Mouse (Mus musculus) retina, adult 2 months (tissue): ENCODE measurements around the gene Ppp1r16b.
"Not testable (repeated sequence)": the region's sequence is repeated elsewhere in the genome, so short reads cannot be mapped to it uniquely, and the experiment has no call there.

ENCODE experiments used
- DNase-seq: peaks from one replicate; pipeline ENCODE4 v3.0.0-alpha.2; 2012; ENCODE audit warnings: low read depth, low spot score

The Ppp1r16b gene

DNA sequence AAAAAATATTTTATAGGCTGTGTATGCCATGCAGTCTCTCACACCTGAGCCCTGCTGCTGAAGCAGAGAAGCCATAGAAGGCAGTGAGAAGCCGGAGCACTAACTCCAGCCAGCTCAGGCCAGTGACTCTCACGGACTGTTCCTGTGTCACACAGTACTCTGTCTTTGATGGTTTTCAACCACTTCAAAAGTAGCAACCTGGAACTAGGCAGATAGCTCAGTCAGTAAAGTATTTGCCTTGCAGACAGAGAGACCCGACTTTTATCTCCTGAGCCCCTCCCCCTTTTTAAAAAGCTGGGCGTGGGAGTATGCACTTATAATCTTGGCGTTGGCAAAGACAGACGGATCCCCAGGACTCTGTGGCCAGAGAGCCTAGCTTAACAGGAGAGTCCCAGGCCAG lies 58.6 kb downstream of the Ppp1r16b start:
- no peak for DNase-seq

DNA sequence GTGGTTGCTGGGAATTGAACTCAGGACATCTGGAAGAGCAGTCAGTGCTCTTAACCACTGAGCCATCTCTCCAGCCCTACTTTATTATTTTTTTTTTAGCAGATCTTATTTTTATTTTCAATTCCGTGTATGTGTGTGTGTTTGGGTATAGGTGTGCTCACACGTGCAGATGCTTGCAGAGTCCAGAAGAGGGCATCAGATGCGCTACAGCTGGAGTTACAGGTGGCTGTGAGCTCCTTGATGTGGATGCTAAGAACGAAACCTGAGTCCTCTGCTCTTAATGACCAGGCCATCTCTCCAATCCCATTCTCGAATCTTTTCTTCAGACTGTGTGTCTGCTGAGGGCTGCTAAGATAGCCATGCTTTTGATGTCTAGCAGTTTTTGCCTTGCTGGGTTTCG lies 61.1 kb downstream of the Ppp1r16b start:
- DNase-seq = no peak

GRCm38 (mm10) chr2:158728061-158728815 lies 63.0 kb downstream of the Ppp1r16b start:
- DNase-seq = no peak

DNA sequence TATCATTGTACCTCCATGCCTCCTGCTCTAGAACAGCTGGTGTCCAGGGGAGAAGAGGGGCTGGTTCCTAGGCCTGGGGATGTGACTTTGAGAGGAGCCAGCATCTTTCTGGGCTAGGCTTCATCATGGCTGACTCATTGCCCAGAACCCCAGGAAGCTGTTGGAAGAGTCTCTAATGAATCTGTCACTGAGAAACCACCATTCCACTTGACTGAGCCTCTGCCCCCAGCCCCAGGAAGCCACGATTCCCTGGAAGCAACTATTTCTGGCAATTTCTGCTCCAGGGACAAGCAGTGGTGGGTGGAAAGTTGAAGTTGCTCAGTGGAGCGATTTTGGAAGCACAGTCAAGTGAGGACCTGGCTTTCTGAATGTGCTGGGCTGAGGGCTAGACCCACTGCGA lies 65.7 kb downstream of the Ppp1r16b start:
- DNase-seq = no peak

GRCm38 (mm10) chr2:158732521-158732920 lies 67.3 kb downstream of the Ppp1r16b start:
- no peak for DNase-seq

DNA sequence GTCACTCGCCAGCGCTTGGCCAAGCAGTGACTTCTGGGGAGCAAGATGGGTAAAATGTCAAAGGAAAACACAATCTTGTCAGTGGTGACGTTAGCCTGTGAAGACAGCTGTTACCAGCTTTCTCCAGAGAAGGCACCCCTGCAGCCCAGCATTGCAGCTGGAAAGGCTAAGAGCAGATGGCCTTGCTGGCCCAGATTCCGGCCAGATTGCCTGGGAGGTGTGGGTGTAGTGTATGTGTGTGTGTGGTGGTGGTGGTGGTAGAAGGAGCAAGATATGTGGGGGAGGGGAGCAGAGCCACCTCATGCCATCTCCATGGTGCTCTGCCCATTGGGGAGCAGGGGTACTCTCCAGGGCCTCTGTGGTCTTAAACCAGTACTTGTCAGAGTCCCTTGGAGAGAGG lies 67.9 kb downstream of the Ppp1r16b start:
- no peak for DNase-seq

DNA sequence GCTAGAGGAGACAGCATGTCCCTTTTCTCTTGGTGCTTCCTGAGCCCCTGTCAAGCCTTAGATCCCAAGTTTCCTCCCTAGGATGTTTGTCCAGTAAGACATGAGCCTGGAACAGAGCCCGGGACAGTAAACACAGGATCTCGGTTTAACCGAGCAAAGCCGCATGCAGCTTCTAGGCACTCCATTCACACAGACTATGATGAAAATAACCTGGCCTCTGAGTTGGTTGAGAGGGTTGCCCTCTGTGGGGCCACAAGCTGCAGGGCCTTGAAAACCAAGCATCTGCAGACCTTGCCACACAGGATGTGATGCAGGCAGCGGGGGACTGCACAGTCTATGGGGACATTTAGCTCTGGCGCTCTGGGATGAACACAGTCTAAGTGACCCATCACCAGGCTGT lies 68.7 kb downstream of the Ppp1r16b start:
- no peak for DNase-seq

GRCm38 (mm10) chr2:158734500-158735152 lies 69.4 kb downstream of the Ppp1r16b start:
- no peak for DNase-seq

GRCm38 (mm10) chr2:158735340-158735739 lies 70.1 kb downstream of the Ppp1r16b start:
- no peak for DNase-seq

DNA sequence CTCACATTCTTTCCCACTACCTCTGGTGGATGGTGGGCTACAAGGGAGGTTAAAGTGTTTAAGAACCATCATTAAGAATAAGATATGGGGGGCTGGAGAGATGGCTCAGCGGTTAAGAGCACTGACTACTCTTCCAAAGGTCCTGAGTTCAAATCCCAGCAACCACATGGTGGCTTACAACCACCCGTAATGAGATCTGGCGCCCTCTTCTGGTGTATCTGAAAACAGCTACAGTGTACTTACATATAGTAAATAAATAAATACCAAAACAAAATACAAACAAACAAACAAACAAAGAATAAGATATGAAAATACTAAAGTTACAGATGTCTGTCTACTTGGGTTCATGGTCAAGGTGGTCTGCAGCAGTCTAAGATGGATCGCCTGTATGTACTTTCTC lies 71.0 kb downstream of the Ppp1r16b start:
- DNase-seq = not testable (repeated sequence)

DNA sequence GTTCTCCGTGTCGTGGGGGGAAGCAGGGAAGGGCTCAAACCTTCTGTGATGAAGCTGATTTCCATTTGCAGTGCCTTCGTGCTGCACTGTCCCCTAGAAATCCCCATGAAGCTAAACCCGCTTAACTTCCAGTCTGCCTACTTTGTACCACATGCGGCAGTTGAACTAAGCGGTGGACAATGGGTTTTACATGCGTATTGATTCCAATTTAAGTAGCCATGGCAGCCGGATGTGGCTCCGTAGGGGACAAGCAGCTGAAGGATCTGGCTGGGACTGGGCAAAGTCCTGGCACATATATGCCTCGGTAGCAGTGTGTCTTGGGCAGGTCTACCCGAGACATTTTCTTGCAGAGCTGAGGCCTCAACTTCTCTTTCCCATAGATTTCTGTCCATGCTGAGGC lies 73.4 kb downstream of the Ppp1r16b start:
- DNase-seq = no peak

DNA sequence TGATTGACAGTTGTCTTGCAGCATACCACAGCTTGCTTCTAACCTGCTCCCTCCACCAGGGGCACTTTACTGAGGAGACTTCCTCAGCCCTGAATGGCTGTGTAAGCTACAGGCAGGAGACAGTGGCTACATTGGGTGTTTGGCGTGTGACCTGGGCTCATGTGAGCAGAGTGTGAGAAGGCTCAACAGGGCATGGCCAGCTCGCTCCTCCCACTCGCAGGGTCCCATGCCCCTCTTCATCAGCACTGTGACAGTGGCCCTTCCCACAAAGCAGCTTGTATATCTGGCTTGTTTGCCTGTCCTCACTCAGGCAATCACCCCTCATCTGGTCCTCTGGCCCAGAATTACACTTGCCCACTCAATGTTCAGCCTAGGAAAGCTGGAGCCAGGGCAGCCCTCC lies 73.9 kb downstream of the Ppp1r16b start:
- DNase-seq = no peak

GRCm38 (mm10) chr2:158741011-158741501 lies 75.9 kb downstream of the Ppp1r16b start:
- DNase-seq = no peak

- DNase-seq = no peak
Measured at GRCm38 (mm10) chr2:158742431-158742830, 77.2 kb downstream of the Ppp1r16b start.

DNA sequence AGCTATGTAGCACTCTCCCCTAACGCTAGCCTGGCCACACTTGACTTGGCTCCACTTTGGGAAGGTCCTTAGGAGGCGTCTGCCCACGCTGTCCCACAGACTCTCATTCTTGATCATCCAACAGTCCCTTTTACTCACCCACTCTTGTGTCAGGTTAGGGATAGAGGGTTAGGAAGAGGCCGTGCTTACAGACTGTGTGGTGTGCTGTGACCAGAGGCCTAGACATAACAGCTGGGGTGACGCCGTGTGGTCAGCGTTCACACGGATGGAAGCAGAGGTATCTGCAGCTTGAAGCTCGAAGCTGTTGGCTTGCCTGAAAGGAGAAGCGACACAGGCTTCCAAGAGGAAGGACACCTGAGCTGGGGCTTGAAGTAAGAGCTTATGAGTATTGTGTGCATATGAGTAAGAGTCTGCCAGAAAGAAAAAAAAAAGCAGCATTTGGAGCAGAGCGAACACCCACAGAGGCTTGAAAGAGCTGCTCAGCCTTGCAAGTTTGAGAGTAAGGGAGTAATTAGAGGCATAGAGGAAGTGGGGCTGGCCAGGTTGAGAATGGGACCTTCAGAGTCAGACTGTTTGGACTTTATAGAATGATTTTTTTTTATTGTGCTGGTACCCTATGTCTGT lies 78.4 kb downstream of the Ppp1r16b start:
- DNase-seq = no peak

DNA sequence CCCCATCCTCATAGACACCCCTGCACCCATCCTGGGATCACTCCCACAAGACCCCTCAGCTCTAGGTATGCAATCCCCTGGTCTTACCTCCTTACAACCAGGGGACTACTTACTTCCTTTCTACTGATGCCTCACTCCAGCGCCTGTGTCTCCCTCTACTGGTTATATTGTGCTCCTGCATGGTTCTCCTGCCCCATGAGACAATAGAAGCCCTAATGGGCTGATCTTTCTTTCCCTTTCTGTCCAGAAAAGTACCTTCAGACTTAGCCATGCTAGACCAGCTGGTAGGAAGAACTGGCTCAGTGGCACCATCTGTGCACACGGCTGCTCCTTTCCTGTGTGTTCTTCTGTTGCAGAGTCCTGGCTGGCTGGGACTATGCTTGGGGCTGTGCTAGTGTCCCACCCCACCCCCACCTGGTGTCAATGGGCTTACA lies 79.9 kb downstream of the Ppp1r16b start:
- DNase-seq = no peak

- no peak for DNase-seq
Measured at GRCm38 (mm10) chr2:158746164-158746563, 81.0 kb downstream of the Ppp1r16b start.

DNA sequence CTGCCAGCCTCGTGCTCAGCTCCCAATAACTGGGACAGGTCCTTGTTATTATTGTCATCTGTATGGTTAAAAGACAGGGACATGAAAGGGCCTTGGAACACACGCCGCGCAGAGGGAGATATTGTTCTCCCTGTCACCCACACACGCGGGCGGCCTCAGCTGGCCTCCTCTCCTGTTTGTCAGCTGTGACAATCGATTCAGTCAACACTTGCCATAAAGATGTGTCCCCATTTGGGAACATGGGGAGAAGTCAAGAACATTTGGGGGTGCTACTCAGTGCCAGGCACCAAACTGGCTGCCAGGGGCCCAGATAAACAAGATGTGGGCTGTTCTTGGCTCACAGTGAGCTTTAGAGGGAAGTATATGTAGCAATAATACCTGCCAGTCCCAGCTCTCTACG lies 84.2 kb downstream of the Ppp1r16b start:
- no peak for DNase-seq

GRCm38 (mm10) chr2:158760231-158760630 lies 95.0 kb downstream of the Ppp1r16b start:
- peak; percentile 25 for DNase-seq

DNA sequence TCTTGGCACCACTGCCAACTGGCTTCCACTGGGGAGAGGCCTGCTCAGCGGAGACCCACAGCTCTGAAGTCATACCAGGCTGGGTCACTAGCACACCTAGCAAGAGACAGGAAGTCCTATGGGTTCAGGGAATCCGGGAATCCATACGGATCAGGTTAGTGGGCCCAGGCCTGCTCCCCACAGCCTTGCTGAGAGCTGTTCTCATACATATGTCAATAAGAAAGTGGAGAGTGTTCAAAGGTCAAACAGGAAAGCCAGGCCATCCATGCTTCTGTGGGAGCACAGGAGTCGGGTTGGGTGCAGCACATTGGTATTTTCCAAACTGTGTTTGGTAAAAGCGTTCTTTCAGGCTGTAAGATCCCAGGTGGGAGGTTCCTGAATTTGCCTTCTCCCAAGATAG lies 97.1 kb downstream of the Ppp1r16b start:
- no peak for DNase-seq

DNA sequence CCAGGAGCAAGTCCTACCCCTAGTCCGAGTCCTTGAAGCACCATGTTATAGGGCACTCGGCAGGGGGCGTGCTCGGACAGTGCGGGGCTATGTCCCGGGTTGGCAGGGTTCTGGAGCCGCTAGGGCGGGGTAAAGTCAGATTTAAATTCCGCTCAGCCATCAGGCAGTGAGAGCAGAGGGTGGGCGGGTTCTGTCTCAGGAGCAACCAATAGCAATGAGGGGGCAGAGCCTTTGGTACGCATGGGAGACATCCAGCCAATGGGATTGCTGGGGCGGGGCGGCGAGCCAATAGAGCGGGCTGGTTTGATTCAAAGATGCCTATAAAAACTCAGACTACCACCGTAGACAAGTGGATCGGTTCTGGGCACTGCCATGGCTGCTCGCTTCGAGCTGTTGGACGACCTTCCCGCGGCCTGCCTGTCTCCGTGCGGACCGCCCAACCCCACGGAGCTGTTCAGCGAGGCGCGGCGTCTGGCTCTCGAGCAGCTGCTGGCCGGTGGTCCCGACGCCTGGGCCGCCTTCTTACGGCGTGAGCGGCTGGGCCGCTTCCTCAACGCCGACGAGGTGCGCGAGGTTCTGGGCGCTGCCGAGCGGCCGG lies 102.6 kb downstream of the Ppp1r16b start, which contains the start of gene Fam83d:
Gene Fam83d (plus strand): TSS at position 352 of the 598 bp plus-strand sequence.
- peak; percentile 52 for DNase-seq

GRCm38 (mm10) chr2:158768350-158768749 lies 103.2 kb downstream of the Ppp1r16b start:
- DNase-seq = no peak
